Mouse (Mus musculus): ENCODE data around the gene Zer1.

The Zer1 gene

GRCm38 (mm10) chr2:30123729-30124471, 485 bp downstream of the Zer1 start:
- DNase-seq (ENCODE audit: low read depth) = peak; percentile 22

DNA sequence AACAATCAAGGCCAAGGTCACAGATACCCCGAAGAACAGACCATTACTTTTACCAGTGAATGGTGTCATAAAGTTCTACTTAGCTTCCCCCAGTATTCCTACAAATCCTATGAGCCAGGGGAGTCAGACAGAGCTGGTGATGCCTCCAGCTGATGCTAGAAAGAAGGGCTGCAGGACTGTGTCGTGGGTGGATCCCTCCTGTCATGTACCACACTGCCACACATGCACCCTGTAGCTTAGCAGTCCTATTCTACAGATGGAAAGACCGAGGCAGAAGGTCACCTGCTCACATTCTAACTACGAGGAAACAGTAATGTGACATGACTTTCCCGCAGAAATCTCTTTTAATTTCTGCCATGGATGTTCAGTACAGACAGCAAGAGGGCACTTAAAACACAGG, 1.6 kb downstream of the Zer1 start:
- no peak for DNase-seq (ENCODE audit: low read depth)

- no peak for DNase-seq (ENCODE audit: low read depth)
Observed at GRCm38 (mm10) chr2:30120269-30120668, 4.1 kb downstream of the Zer1 start.

GRCm38 (mm10) chr2:30119641-30120051, 4.7 kb downstream of the Zer1 start:
- no peak for DNase-seq (ENCODE audit: low read depth)

GRCm38 (mm10) chr2:30112564-30112963, 11.8 kb downstream of the Zer1 start:
- DNase-seq (ENCODE audit: low read depth) = no peak

DNA sequence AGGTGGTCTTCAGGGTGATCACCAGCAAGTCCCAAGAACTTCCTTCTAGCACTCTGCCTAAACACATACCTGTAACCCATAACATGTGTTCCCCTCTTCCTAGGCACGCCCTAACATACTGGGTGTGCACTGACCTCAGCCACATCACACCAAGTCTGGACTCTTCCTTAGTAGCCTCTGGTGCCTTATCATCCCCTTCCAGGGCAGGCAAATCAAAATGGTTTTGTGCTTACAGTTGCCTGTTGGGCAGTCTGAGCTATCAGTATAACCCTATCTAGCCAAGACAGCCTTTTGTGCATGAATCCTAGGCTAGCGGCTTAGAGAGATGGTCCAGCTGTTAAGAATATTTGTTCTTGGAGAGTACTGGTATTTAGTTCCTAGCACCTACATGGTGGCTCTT, 12.9 kb downstream of the Zer1 start:
- DNase-seq (ENCODE audit: low read depth) = no peak

DNA sequence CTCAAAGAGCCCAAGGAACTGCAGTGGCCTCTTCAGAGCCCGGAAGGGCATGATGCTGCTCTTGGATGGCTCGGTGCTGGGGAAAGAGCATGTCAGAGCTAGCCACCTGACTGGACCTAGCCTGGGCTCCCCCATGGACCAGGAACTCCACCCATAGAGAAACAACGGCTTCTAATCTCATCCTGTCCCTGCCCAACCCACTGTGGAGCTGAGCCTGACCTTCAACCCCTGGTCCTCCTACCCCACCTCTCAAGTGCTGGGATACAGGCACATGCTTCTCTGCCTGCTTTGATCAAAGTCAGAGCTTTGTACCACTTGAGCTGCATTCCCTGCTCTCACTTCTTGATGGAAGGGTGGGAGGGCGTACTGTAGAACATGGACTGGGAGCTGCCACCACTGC, 16.1 kb downstream of the Zer1 start:
- DNase-seq (ENCODE audit: low read depth) = no peak

- DNase-seq (ENCODE audit: low read depth) = no peak
Observed at GRCm38 (mm10) chr2:30107646-30108045, 16.7 kb downstream of the Zer1 start.

DNA sequence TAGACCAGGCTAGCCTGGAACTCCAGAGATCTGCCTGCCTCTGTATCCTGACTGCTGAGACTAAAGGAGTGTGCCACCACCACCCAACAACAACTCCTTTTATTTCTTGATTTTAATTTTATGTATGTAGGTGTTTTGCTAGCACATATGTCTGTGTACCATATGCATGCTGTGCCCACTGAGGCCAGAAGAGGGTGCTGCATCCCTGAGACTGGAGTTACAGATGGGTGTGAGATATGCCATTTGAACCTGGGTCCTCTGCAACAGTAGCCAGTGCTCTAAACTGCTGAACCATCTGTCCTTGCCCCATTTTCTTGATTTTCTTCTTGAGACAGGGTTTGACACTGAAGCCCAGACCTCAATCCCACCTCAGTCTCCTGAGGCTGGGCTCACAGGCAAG, 18.0 kb downstream of the Zer1 start:
- peak; percentile 65 for DNase-seq (ENCODE audit: low read depth)

GRCm38 (mm10) chr2:30100214-30100613, 24.2 kb downstream of the Zer1 start:
- DNase-seq (ENCODE audit: low read depth) = no peak

DNA sequence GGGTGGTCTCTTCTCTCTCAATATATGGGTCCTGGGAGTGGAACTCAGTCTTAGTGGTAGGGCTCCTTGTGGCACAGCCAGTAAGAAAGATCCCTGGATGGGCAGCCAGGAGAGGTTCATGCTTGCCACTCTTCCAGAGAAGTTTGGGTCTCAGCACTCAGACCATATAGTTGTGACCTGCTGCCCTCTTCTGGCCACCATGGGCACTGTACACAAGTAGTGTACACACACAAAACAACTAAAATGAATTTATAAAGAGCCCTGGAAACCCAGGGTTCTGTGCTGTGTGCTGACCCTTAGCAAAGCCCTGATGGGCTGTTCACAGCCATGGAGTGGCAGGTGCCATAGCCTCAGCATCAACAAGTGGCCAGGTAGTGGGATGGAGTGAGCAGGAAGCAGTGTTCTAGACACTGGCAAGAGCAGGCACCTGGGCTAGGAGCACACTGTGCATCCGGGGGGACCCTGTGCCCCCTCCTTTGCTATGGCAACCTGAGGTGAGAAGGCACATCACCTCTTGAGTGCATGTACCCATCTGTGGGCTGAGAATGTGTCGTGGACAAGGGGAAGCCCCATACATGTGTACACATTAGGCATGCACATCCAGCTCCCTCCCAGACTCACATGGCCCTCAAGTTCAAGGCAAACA, 28.4 kb downstream of the Zer1 start:
- DNase-seq (ENCODE audit: low read depth) = peak; percentile 56

DNA sequence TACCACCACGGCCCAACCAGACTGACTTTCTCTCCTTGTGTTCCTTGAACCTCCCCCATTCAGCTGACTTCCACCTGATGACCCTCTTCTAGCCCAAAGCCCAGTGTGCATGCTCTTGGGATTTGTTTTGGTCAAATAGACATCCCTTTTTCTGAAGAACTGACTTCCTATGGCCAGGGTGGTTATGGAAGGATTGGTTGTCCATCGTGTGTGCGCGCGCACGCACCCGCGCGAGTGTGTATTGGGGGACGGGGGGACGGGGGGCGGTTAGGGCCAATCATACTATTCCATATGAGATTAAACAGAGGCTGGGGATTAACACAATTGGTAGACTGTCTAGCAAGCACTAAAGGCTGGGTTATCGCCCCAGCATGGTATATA, 30.2 kb downstream of the Zer1 start:
- DNase-seq (ENCODE audit: low read depth) = no peak

DNA sequence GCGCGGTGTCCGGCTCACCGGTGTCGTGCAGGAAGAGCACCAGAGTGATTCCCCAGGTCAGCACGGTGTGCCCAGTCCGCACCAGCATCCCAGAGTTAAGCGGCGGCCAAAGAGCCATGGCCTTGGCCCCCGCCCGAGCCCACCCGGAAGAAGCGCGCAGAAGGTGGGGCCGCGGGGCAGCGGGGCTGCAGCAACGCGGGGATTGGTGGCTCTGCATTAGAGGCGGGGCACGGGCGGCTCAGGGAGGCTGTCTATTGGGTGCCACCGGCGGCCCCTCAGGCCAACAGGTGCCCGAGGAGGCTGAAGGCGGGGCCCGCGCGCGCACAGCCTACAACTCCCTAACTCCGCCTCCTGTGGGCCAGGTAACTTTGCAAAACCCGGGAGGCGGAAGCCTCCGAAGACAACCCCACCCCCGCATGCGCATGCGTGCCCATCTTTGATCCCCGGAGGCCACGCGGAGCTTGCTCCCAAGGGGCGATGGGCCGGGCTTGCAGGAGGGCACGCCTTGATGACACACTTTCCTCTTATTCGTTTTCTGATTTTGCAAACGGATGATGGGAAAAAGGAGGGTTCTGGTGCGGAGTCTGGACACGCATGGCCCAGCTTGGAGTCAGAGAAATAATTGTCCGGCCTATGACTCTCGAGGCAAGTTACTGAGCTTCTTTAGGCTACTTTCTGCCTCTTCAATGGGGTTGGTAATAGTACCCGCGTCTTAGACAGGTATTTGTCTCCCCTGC, 30.7 kb downstream of the Zer1 start, which contains the start of gene Zdhhc12:
Zdhhc12 (minus strand) TSS at position 178 of the 737 bp plus-strand sequence.
- peak; percentile 100 for DNase-seq (ENCODE audit: low read depth)

GRCm38 (mm10) chr2:30092280-30092918, 32.0 kb downstream of the Zer1 start:
- DNase-seq (ENCODE audit: low read depth) = no peak

- DNase-seq (ENCODE audit: low read depth) = no peak
Observed at GRCm38 (mm10) chr2:30091521-30091920, 32.9 kb downstream of the Zer1 start.

DNA sequence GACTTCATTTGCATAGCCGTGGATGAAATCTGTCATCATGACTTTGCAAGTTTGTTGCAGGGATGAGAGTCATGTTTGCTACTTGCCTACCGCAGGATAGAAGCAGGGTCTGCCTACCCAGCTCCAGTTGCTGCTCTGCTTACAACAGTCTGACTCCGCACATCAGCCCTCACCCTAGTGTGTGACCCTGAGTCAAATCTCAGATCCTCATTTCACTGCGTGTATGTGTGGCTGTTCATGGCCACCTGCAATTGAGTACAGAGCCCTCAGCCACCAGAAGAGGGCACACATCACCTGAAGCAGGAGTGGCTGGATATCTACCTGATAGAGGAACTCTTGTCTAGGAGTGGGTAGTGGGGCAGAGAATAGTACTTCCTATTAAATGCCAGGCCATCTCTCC, 37.1 kb downstream of the Zer1 start:
- no peak for DNase-seq (ENCODE audit: low read depth)

GRCm38 (mm10) chr2:30084632-30085031, 39.8 kb downstream of the Zer1 start:
- no peak for DNase-seq (ENCODE audit: low read depth)

DNA sequence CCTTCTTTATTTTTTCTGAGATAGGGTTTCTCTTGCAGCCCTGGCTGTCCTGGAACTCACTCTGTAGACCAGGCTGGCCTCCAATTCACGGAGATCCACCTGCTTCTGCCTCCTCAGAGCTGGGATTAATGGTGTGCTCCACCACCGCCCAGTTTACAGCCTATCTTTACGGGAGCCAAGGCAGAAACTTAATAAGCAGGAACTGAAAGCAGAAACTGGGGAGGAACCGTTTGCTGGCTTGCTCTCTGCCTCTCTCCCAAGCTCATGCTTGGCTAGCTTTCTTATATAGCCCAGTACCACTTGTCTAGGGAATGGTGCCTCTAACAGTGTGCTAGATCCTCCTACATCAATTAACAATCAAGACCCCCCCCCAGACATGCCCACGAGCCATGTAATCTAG, 40.3 kb downstream of the Zer1 start:
- DNase-seq (ENCODE audit: low read depth) = no peak

- DNase-seq (ENCODE audit: low read depth) = no peak
Observed at GRCm38 (mm10) chr2:30080181-30080800, 44.1 kb downstream of the Zer1 start.

DNA sequence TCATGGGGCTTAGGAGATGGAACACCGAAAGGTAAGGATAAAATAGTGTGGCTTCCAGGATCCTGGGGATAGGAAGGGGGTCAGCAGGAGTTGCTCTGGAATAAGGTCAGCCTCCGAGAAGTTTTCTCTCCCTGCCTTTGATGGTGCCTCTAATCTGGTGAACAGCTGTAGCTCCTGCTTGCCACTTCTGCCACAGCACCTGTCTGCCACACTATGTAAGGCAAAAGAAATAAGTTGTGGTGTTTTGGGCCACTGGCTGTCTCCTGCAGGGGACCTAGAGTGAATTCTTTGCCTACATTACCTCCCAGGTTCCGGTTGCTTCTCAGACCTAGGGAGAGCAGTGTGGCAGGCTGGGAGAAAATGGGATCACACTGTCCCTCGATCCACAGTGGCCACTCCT, 45.6 kb downstream of the Zer1 start:
- no peak for DNase-seq (ENCODE audit: low read depth)

DNA sequence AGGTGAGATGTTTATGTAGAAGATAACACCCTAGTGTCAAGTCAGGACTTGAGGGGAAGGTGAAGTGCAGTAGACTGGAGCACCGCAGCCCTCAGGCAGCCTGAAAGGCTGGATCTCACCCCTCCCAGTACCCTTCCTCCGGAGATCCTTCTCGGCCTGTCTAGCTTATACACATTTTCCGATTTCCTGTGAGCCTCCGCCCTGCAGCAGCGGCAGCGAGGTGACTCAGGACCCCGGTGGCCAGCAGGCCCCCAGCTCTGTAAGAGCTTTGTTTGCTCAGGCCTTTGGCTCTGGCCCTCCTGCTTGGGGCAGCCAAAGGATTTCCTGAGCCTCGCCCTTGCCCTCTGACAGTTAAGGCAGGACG, 46.1 kb downstream of the Zer1 start:
- DNase-seq (ENCODE audit: low read depth) = no peak

Data from c-Kit-positive CD71-negative TER-119-negative erythroid progenitor cells, embryonic 14.5 days (primary cell).